Mouse (Mus musculus) Patski (cell line): Measurements from ENCODE around the gene Cngb1. TPM values are rescaled to one million over a fixed set of nuclear protein-coding genes. Genes with fewer than 3 reads are reported as not detected.

Source experiments
- ATAC-seq: fragments of 100-300 bp; one replicate; pipeline ENCODE4 v1.8.0; 2021
- CTCF ChIA-PET: fragments of 350-600 bp; sonication (Branson Sonifier 250); formaldehyde crosslinking; loops from one replicate; lab custom pipeline; 2022; ENCODE audit warnings: inconsistent platforms; lab: Charles Lee
- POLR2A ChIA-PET: fragments of 350-600 bp; sonication (Branson Sonifier 250); formaldehyde crosslinking; loops from one replicate; lab custom pipeline; 2022; ENCODE audit warnings: antibody characterized with exemption, inconsistent platforms; lab: Charles Lee
- DNase-seq: peaks from one replicate; pipeline ENCODE4 v3.0.0-alpha.2; 2011; ENCODE audit warnings: low read depth, low spot score
- H3K27me3 ChIP-seq: fragments of 371-371 bp; one replicate; pipeline ENCODE4 v1.5.1; 2021
- CTCF ChIP-seq: fragments of 100-300 bp; IDR thresholded peaks from one replicate; pipeline ENCODE4 v1.5.1; 2021
- in situ Hi-C: fragments of 300-500 bp; cut with MboI; formaldehyde crosslinking; loops from 3 replicates; pipeline ENCODE4 v1.11.1; 2018; ENCODE audit warnings: low pct_unique_long_range_greater_than_20kb, mixed read lengths
- polyA plus RNA-seq: library from polyadenylated mRNA; unstranded; gene quantifications from one replicate; pipeline ENCODE4 v1.2.3, GENCODE M21; 2021

Cngb1 gene
- polyA plus RNA-seq, 1 experiment from 2014 or later = 0.15 TPM

- no peak for DNase-seq
- H3K27me3 ChIP-seq = peaks cover 9% of the 10 kb centered on the region
- no peak for TF ChIP-seq CTCF
- CTCF ChIA-PET = interaction anchor here (2.4 kb wide), 1 partner anchor 48 kb away, joined by 6 read pairs; no protein-coding TSS in a partner anchor
- in situ Hi-C loops = loop anchor here (10.0 kb wide), 1 partner anchor 358 kb away; no protein-coding TSS in a partner anchor
- POLR2A ChIA-PET = interaction anchor here (0.6 kb wide), 2 partner anchors 47 to 217 kb away, joined by 3 to 4 read pairs; no protein-coding TSS in a partner anchor
- ATAC-seq = no peak
These were observed 4.0 kb downstream of the Cngb1 start for GRCm38 (mm10) chr8:95302410-95302809.

- H3K27me3 ChIP-seq = peaks cover 14% of the 10 kb centered on the region
- ATAC-seq (no peak), DNase-seq (no peak)
- CTCF ChIA-PET = no interaction called here
- TF ChIP-seq CTCF = no peak
- POLR2A ChIA-PET = no interaction called here
- in situ Hi-C loops = no loop called here
These were observed 12.5 kb downstream of the Cngb1 start for GRCm38 (mm10) chr8:95293891-95294290.

- in situ Hi-C loops = no loop called here
- CTCF ChIA-PET = interaction anchor here (0.7 kb wide), 1 partner anchor 38 kb away, joined by 3 read pairs; no protein-coding TSS in a partner anchor
- no peak for TF ChIP-seq CTCF
- DNase-seq (no peak), ATAC-seq (no peak)
- peaks cover 17% of the 10 kb centered on the region for H3K27me3 ChIP-seq
- POLR2A ChIA-PET = no interaction called here
These were observed 13.2 kb downstream of the Cngb1 start for GRCm38 (mm10) chr8:95293172-95293571.

GRCm38 (mm10) chr8:95289066-95289650 is 17.2 kb downstream of the Cngb1 start:
- in situ Hi-C loops = no loop called here
- no peak for DNase-seq
- POLR2A ChIA-PET = no interaction called here
- ATAC-seq = no peak
- no peak for TF ChIP-seq CTCF
- CTCF ChIA-PET = interaction anchor here (0.7 kb wide), 1 partner anchor 18 kb away, joined by 3 read pairs; no protein-coding TSS in a partner anchor
- H3K27me3 ChIP-seq = peaks cover 15% of the 10 kb centered on the region

- no peak for TF ChIP-seq CTCF
- ATAC-seq (no peak), DNase-seq (no peak)
- ChIA-PET POLR2A (interaction anchor here (0.6 to 1.1 kb wide), 3 partner anchors 15 to 215 kb away, joined by 4 read pairs; no protein-coding TSS in a partner anchor), CTCF (interaction anchor here (1.3 kb wide), 1 partner anchor 14 kb away, joined by 5 read pairs; no protein-coding TSS in a partner anchor)
- in situ Hi-C loops = no loop called here
- peaks cover 8% of the 10 kb centered on the region for H3K27me3 ChIP-seq
These were observed 24.9 kb downstream of the Cngb1 start for GRCm38 (mm10) chr8:95281493-95281892.

GRCm38 (mm10) chr8:95272871-95273270 is 33.5 kb downstream of the Cngb1 start:
- ATAC-seq (no peak), DNase-seq (no peak)
- no peak for TF ChIP-seq CTCF
- CTCF ChIA-PET = interaction anchor here (2.1 kb wide), 1 partner anchor 17 kb away, joined by 6 read pairs; no protein-coding TSS in a partner anchor
- H3K27me3 ChIP-seq = peaks cover 16% of the 10 kb centered on the region
- in situ Hi-C loops = no loop called here
- POLR2A ChIA-PET = interaction anchor here (0.6 kb wide), 1 partner anchor 283 kb away, joined by 4 read pairs; no protein-coding TSS in a partner anchor

- ChIA-PET POLR2A (no interaction called here), CTCF (interaction anchor here (1.3 kb wide), 1 partner anchor 17 kb away, joined by 3 read pairs; no protein-coding TSS in a partner anchor)
- no peak for TF ChIP-seq CTCF
- in situ Hi-C loops = no loop called here
- ATAC-seq (no peak), DNase-seq (no peak)
- peaks cover 17% of the 10 kb centered on the region for H3K27me3 ChIP-seq
These were observed 34.5 kb downstream of the Cngb1 start for GRCm38 (mm10) chr8:95271841-95272240.

GRCm38 (mm10) chr8:95270501-95270900 is 35.9 kb downstream of the Cngb1 start:
- ChIA-PET POLR2A (no interaction called here), CTCF (interaction anchor here (1.3 kb wide), 2 partner anchors 18 to 20 kb away, joined by 3 to 4 read pairs; no protein-coding TSS in a partner anchor)
- peaks cover 17% of the 10 kb centered on the region for H3K27me3 ChIP-seq
- DNase-seq (no peak), ATAC-seq (no peak)
- no peak for TF ChIP-seq CTCF
- in situ Hi-C loops = no loop called here

GRCm38 (mm10) chr8:95262181-95262580 is 44.2 kb downstream of the Cngb1 start:
- no peak for ATAC-seq
- DNase-seq = no peak
- no peak for TF ChIP-seq CTCF
- no peaks in the 10 kb centered on the region for H3K27me3 ChIP-seq
- ChIA-PET CTCF (no interaction called here), POLR2A (no interaction called here)
- in situ Hi-C loops = no loop called here

GRCm38 (mm10) chr8:95255611-95256010 is 50.8 kb downstream of the Cngb1 start:
- ATAC-seq (no peak), DNase-seq (no peak)
- CTCF ChIA-PET = interaction anchor here (0.8 to 2.3 kb wide), 8 partner anchors 10 to 74 kb away, joined by 3 to 14 read pairs (median 4); no protein-coding TSS in a partner anchor
- H3K27me3 ChIP-seq = no peaks in the 10 kb centered on the region
- POLR2A ChIA-PET = no interaction called here
- TF ChIP-seq CTCF = no peak
- in situ Hi-C loops = loop anchor here (5.0 to 10.0 kb wide), 2 partner anchors 52 to 179 kb away; partner anchors contain the start of genes Cfap20 and Cngb1
